11 mouse cellular contexts compared by ENCODE assay signal in the genomic region with DNA sequence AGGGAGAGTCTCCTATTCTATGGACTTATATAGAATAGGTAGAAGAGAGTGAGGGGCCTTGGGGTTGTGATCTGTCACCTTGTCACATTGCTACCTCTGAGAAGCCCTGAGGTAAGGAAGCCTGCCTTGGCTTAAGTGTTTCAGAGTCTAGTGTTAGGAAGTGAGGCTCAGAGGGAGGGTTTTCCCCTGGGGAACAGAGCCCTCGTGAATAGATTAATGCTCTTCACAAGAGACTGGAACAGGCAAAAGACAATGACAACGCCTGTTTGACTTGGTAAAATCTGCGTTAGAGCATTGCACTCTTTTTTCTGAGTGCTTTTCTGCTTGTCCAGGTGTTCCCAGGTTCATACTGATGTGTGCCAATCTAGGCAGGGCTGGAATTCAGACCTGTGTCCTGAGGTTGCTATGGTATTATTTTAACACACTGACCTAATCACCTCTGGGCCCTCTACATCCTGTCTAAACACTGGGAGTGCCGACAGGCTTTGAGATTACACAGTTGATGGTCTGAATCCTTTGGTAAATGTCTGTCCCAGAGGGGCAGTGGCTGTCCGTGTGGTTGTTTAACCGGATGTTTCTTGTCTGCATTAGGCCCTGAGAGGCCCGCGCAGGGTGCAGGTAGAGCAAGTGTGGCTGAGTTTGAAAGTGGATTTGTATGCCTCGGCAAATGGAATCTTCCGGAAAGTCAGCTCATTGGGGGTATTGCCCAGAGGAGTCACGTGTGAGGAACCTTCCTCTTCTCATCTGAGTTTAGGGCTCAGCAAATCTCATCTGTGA.
DNase-seq lines count a peak whose midpoint lies in the region; ATAC-seq and TF ChIP-seq lines count a peak whose summit lies in the region.
"Had no signal": no experiment of that assay in that cellular context is flagged by ENCODE, and none has a peak within 500 bp of the region (broad histone marks: within the 10 kb centered on the region; RNA-seq: fewer than 3 reads in every experiment).

No protein-coding gene starts in this region.

- no peaks in the 10 kb centered on the region for H3K9me3 ChIP-seq in intestine, embryonic 16.5 days (ENCODE audit: control insufficient read depth, low read length)
- H3K9me3 ChIP-seq: embryonic facial prominence, embryonic 13.5 days; hindbrain, embryonic 12.5 days had no signal

- H3K27me3 ChIP-seq in intestine, embryonic 16.5 days (replicated peaks; ENCODE audit: control insufficient read depth, insufficient read depth, low read length) = no peaks in the 10 kb centered on the region
- no peaks in the 10 kb centered on the region for H3K27me3 ChIP-seq in small intestine, adult 2 months (ENCODE audit: control insufficient read depth, insufficient read depth, low read length)
- H3K27me3 ChIP-seq: embryonic facial prominence, embryonic 13.5 days; hindbrain, embryonic 12.5 days had no signal

- 24% methylated on average over 11 of the region's 11 CpGs for WGBS in intestine, embryonic 16.5 days
- WGBS in small intestine, adult 2 months = 37% methylated on average over 11 of the region's 11 CpGs

- peak; percentile 68 for ATAC-seq in intestine, embryonic 16.5 days
- ATAC-seq: activated CD4-positive, CD25-positive, alpha-beta regulatory T cell, adult 4 months had no signal

- no peak overlapping the region for H3K4me3 ChIP-seq in intestine, embryonic 16.5 days (ENCODE audit: low read length)
- H3K4me3 ChIP-seq in small intestine, adult 2 months (ENCODE audit: low read depth, low read length) = no peak overlapping the region
- H3K4me3 ChIP-seq: embryonic facial prominence, embryonic 13.5 days; hindbrain, embryonic 12.5 days had no signal

- peaks cover 12% of the 10 kb centered on the region; the same call in 1 of the 2 replicates for H3K4me1 ChIP-seq in intestine, embryonic 16.5 days (ENCODE audit: control insufficient read depth, insufficient read depth, low read length)
- H3K4me1 ChIP-seq in small intestine, adult 2 months (ENCODE audit: control insufficient read depth, insufficient read depth, insufficient read length, low read length) = peaks cover 3% of the 10 kb centered on the region; the same call in 1 of the 2 replicates

- no peak overlapping the region for H3K27ac ChIP-seq in intestine, embryonic 16.5 days (ENCODE audit: low read length)
- H3K27ac ChIP-seq in small intestine, adult 2 months (ENCODE audit: insufficient read depth, low read depth, low read length) = 0 out of 2 replicates have a peak overlapping the region, but pooled peaks have one; percentile 22
- H3K27ac ChIP-seq: embryonic facial prominence, embryonic 13.5 days; hindbrain, embryonic 12.5 days had no signal

- TF ChIP-seq CTCF in small intestine, adult 2 months (IDR thresholded peaks at IDR 0.05; ENCODE audit: extremely low read depth, insufficient read length, insufficient replicate concordance, low read depth, low read length) = no peak

- TF ChIP-seq POLR2A in small intestine, adult 2 months (IDR thresholded peaks at IDR 0.05; ENCODE audit: low read depth, low read length) = no peak

- H3K9ac ChIP-seq in intestine, embryonic 16.5 days (ENCODE audit: low read depth, low read length) = no peak overlapping the region
- H3K9ac ChIP-seq: embryonic facial prominence, embryonic 13.5 days; hindbrain, embryonic 12.5 days had no signal

- no peaks in the 10 kb centered on the region for H3K36me3 ChIP-seq in intestine, embryonic 16.5 days (ENCODE audit: control insufficient read depth, insufficient read depth, low read length)
- no peaks in the 10 kb centered on the region for H3K36me3 ChIP-seq in small intestine, adult 2 months (ENCODE audit: control insufficient read depth, insufficient read depth, low read length)
- H3K36me3 ChIP-seq: embryonic facial prominence, embryonic 13.5 days; hindbrain, embryonic 12.5 days had no signal

- H3K4me2 ChIP-seq in intestine, embryonic 16.5 days (ENCODE audit: low read depth, low read length) = no peak overlapping the region
- H3K4me2 ChIP-seq: embryonic facial prominence, embryonic 13.5 days; hindbrain, embryonic 12.5 days had no signal

- peak; percentile 19 for DNase-seq in kidney, postnatal 14 days
- DNase-seq in kidney, adult 11 months = no peak
- peak; percentile 31 for DNase-seq in embryo, embryonic 9.5 days (ENCODE audit: extremely low spot score)
- no peak for DNase-seq in thymus, postnatal 36 days
- no peak for DNase-seq in adipocyte (ENCODE audit: low spot score)
- DNase-seq: right cerebral cortex, adult 18-20 months had no signal

Comparison
In these comparisons a context has a peak if more than half of its experiments do, and no peak if none do; other contexts are left out.
1. DNase-seq: peak in kidney, postnatal 14 days (single experiment) and embryo, embryonic 9.5 days (single experiment); none in kidney, adult 11 months (single experiment), thymus, postnatal 36 days (0 of 2) and adipocyte (single experiment).